20 mouse cellular contexts compared by ENCODE assay signal in genomic region chr10:13946498-13946897, GRCm38 (mm10). TPM values are rescaled to one million over a fixed set of nuclear protein-coding genes. Genes with fewer than 3 reads are reported as not detected.
DNase-seq lines count a peak whose midpoint lies in the region; ATAC-seq and TF ChIP-seq lines count a peak whose summit lies in the region.
"Had no signal": no experiment of that assay in that cellular context is flagged by ENCODE, and none has a peak within 500 bp of the region (broad histone marks: within the 10 kb centered on the region; RNA-seq: fewer than 3 reads in every experiment).

No protein-coding gene starts in this region.

- no peaks in the 10 kb centered on the region for H3K9me3 ChIP-seq in kidney, embryonic 16.5 days (ENCODE audit: low read length)
- no peaks in the 10 kb centered on the region for H3K9me3 ChIP-seq in hindbrain, embryonic 12.5 days (replicated peaks)
- no peaks in the 10 kb centered on the region for H3K9me3 ChIP-seq in kidney, embryonic 14.5 days (ENCODE audit: control insufficient read depth, low read length)
- H3K9me3 ChIP-seq: heart, embryonic 13.5 days; hindbrain, embryonic 10.5 days; liver, embryonic 12.5 days had no signal

- H3K4me2 ChIP-seq in kidney, embryonic 16.5 days (replicated peaks; ENCODE audit: low read depth, low read length) = no peak overlapping the region
- H3K4me2 ChIP-seq in hindbrain, embryonic 12.5 days (replicated peaks) = no peak overlapping the region
- no peak overlapping the region for H3K4me2 ChIP-seq in kidney, embryonic 14.5 days (replicated peaks; ENCODE audit: low read depth, low read length)
- H3K4me2 ChIP-seq: heart, embryonic 13.5 days; liver, embryonic 12.5 days had no signal

- no peaks in the 10 kb centered on the region for H3K4me1 ChIP-seq in kidney, adult 2 months (ENCODE audit: control insufficient read depth, insufficient read depth, low read length)
- H3K4me1 ChIP-seq in kidney, embryonic 16.5 days (ENCODE audit: insufficient read depth, low read length) = peaks cover 9% of the 10 kb centered on the region; the same call in 1 of the 2 replicates
- no peaks in the 10 kb centered on the region for H3K4me1 ChIP-seq in hindbrain, embryonic 12.5 days
- H3K4me1 ChIP-seq in kidney, embryonic 14.5 days (ENCODE audit: control insufficient read depth, insufficient read depth, low read length) = peaks cover 2% of the 10 kb centered on the region; the same call in 1 of the 2 replicates
- H3K4me1 ChIP-seq: hindbrain, embryonic 10.5 days; liver, embryonic 12.5 days had no signal

- H3K9ac ChIP-seq in kidney, embryonic 16.5 days (replicated peaks; ENCODE audit: low read length) = no peak overlapping the region
- H3K9ac ChIP-seq in hindbrain, embryonic 12.5 days = no peak overlapping the region
- no peak overlapping the region for H3K9ac ChIP-seq in kidney, embryonic 14.5 days (ENCODE audit: low read depth, low read length)
- H3K9ac ChIP-seq: heart, embryonic 13.5 days; liver, embryonic 12.5 days had no signal

- H3K27ac ChIP-seq in kidney, adult 2 months (ENCODE audit: insufficient read depth, low read depth, low read length) = no peak overlapping the region
- H3K27ac ChIP-seq in kidney, embryonic 16.5 days (ENCODE audit: low read length) = no peak overlapping the region
- no peak overlapping the region for H3K27ac ChIP-seq in hindbrain, embryonic 12.5 days
- no peak overlapping the region for H3K27ac ChIP-seq in kidney, embryonic 14.5 days (ENCODE audit: low read depth, low read length)
- H3K27ac ChIP-seq: heart, embryonic 13.5 days; hindbrain, embryonic 10.5 days; liver, embryonic 12.5 days had no signal

- H3K4me3 ChIP-seq in kidney, adult 2 months (ENCODE audit: insufficient read depth, low read depth, low read length) = no peak overlapping the region
- no peak overlapping the region for H3K4me3 ChIP-seq in kidney, embryonic 16.5 days (ENCODE audit: low read length)
- no peak overlapping the region for H3K4me3 ChIP-seq in hindbrain, embryonic 12.5 days
- H3K4me3 ChIP-seq in kidney, embryonic 14.5 days (ENCODE audit: low read length) = no peak overlapping the region
- H3K4me3 ChIP-seq: heart, embryonic 13.5 days; hindbrain, embryonic 10.5 days; liver, embryonic 12.5 days had no signal

- no peak for ATAC-seq in kidney, embryonic 16.5 days (ENCODE audit: low FRiP score, low TSS enrichment)
- peak; percentile 99 for ATAC-seq in megakaryocyte, adult 5-6 weeks (ENCODE audit: poor library complexity, severe bottlenecking)
- no peak for ATAC-seq in hindbrain, embryonic 12.5 days (ENCODE audit: low FRiP score)
- no peak for ATAC-seq in kidney, embryonic 14.5 days (ENCODE audit: low FRiP score, low TSS enrichment)
- ATAC-seq: CD4-positive, CD25-positive, alpha-beta regulatory T cell, adult 4 months; forebrain, embryonic 16.5 days; inflammation-experienced regulatory T-cells, adult 6 months; liver, embryonic 12.5 days had no signal

- no peak for TF ChIP-seq POLR2A in kidney, adult 2 months (IDR thresholded peaks at IDR 0.05; ENCODE audit: low read depth, low read length)

- H3K27me3 ChIP-seq in kidney, adult 2 months (replicated peaks; ENCODE audit: control insufficient read depth, insufficient read depth, low read length) = no peaks in the 10 kb centered on the region
- no peaks in the 10 kb centered on the region for H3K27me3 ChIP-seq in kidney, embryonic 16.5 days (ENCODE audit: insufficient read depth, low read length)
- H3K27me3 ChIP-seq in hindbrain, embryonic 12.5 days = no peaks in the 10 kb centered on the region
- H3K27me3 ChIP-seq in kidney, embryonic 14.5 days (ENCODE audit: control insufficient read depth, insufficient read depth, low read length) = no peaks in the 10 kb centered on the region
- H3K27me3 ChIP-seq: heart, embryonic 13.5 days; liver, embryonic 12.5 days had no signal

- no peak for TF ChIP-seq CTCF in kidney, adult 2 months (conservative IDR thresholded peaks at IDR 0.05; ENCODE audit: insufficient read depth, insufficient read length, low read depth, low read length)

- WGBS in kidney, adult 2 months = 81% methylated on average over 7 of the region's 7 CpGs
- 75% methylated on average over 7 of the region's 7 CpGs for WGBS in kidney, embryonic 16.5 days
- 73% methylated on average over 7 of the region's 7 CpGs for WGBS in hindbrain, embryonic 12.5 days
- WGBS in kidney, embryonic 14.5 days = 67% methylated on average over 7 of the region's 7 CpGs

- DNase-seq in kidney, adult 2 months = peak; percentile 12
- peak; percentile 27 for DNase-seq in brain, adult 2 months (ENCODE audit: low read depth, low spot score)
- DNase-seq in spleen, postnatal 14 days (ENCODE audit: low spot score in 2 of 2) = peak; percentile 7 to 19
- no peak for DNase-seq in layer of hippocampus, adult 18-20 months (ENCODE audit: low spot score in 2 of 2)
- DNase-seq: adrenal gland, postnatal 25 days; cerebellum, postnatal 10 days; gastrocnemius, postnatal 14 days; kidney, postnatal 10 days; midbrain, embryonic 14.5 days; thymus, adult 2 months had no signal

- H3K36me3 ChIP-seq in kidney, adult 2 months (ENCODE audit: control insufficient read depth, insufficient read depth, low read length) = no peaks in the 10 kb centered on the region
- H3K36me3 ChIP-seq in kidney, embryonic 16.5 days (ENCODE audit: insufficient read depth, low read length) = no peaks in the 10 kb centered on the region
- H3K36me3 ChIP-seq in hindbrain, embryonic 12.5 days = no peaks in the 10 kb centered on the region
- H3K36me3 ChIP-seq in kidney, embryonic 14.5 days (ENCODE audit: control insufficient read depth, insufficient read depth, low read length) = no peaks in the 10 kb centered on the region
- H3K36me3 ChIP-seq: heart, embryonic 13.5 days; hindbrain, embryonic 10.5 days; liver, embryonic 12.5 days had no signal

RNA-seq across cellular contexts. Expression of gene Hivep2, which starts 19.4 kb away (rescaled TPM):
- polyA plus RNA-seq in kidney, adult 2 months (2012; rRNA removed) = 4.9 and 5.1 TPM in 2 replicates
- 4.6 and 4.8 TPM in 2 replicates for polyA plus RNA-seq in kidney, embryonic 16.5 days (2015; fragmentation: Nextera tagmentation; extraction: Ambion mirVana)
- total RNA-seq in megakaryocyte, adult 5-6 weeks (2015) = 3.4 and 5.2 TPM in 2 replicates
- total RNA-seq in megakaryocyte, adult 5-6 weeks (2017) = 1.7 and 2.0 TPM in 2 replicates
- polyA plus RNA-seq in hindbrain, embryonic 12.5 days (2016; fragmentation: Nextera tagmentation; extraction: Ambion mirVana) = 6.5 and 8.3 TPM in 2 replicates
- polyA plus RNA-seq in kidney, embryonic 14.5 days (2014; fragmentation: Nextera tagmentation; extraction: Ambion mirVana) = 6.1 and 7.9 TPM in 2 replicates
- total RNA-seq in layer of hippocampus, adult 18-20 months (2021) = 100 to 1,000 TPM; 181 to 200 TPM

Comparison
In these comparisons a context has a peak if more than half of its experiments do, and no peak if none do; other contexts are left out.
1. DNase-seq: peak in kidney, adult 2 months (single experiment), brain, adult 2 months (single experiment) and spleen, postnatal 14 days (2 of 2); none in layer of hippocampus, adult 18-20 months (0 of 2).